Mouse (Mus musculus) ES-Bruce4 (cell line): ENCODE measurements around the gene Kctd2.

Source experiments
- CTCF ChIP-seq: IDR thresholded peaks from one replicate; pipeline ENCODE4 v1.8.1; 2011; ENCODE audit warnings: low read depth, low read length
- EP300 ChIP-seq: IDR thresholded peaks from 2 replicates; pipeline ENCODE4 v1.6.1; 2011; ENCODE audit warnings: low read depth, low read length; ENCODE audit not compliant: insufficient read depth
- POLR2A ChIP-seq: IDR thresholded peaks from one replicate; pipeline ENCODE4 v1.8.1; 2011; ENCODE audit warnings: low read length; ENCODE audit not compliant: insufficient read depth

- no peak for TF ChIP-seq POLR2A
- no peak for TF ChIP-seq CTCF
- no peak for TF ChIP-seq EP300
Measured at GRCm38 (mm10) chr11:115372015-115372414, 47.9 kb upstream of the Kctd2 start.
